Mouse (Mus musculus): ENCODE measurements around the gene Krt15. TPM values are rescaled to one million over a fixed set of nuclear protein-coding genes. Genes with fewer than 3 reads are reported as not detected.

The Krt15 gene
- polyA plus RNA-seq (2015; fragmentation: Nextera tagmentation; extraction: Ambion mirVana): 0.16 and 0.84 TPM in 2 replicates

- no peak within 1 kb of the TSS for H3K27ac ChIP-seq (replicated peaks)
- no peaks in the 10 kb centered on the region for H3K27me3 ChIP-seq
- H3K4me3 ChIP-seq (replicated peaks): no peak within 1 kb of the TSS
- H3K9ac ChIP-seq: no peak within 1 kb of the TSS
- WGBS (ENCODE audit: insufficient replicate concordance): 53% methylated on average over 7 of the region's 7 CpGs
- H3K9me3 ChIP-seq (replicated peaks): no peaks in the 10 kb centered on the region
- no peak for ATAC-seq (ENCODE audit: insufficient read depth)
- no peak within 1 kb of the TSS for H3K4me2 ChIP-seq
- H3K36me3 ChIP-seq (replicated peaks): no peaks in the 10 kb centered on the region
- no peaks in the 10 kb centered on the region for H3K4me1 ChIP-seq (replicated peaks)
These were observed at the start of gene Krt15 for GRCm38 (mm10) chr11:100135731-100136130. Gene Krt15 (minus strand): TSS chr11:100135928.

- 27% methylated on average over 7 of the region's 7 CpGs for WGBS (ENCODE audit: insufficient replicate concordance)
- no peak overlapping the region for H3K27ac ChIP-seq (replicated peaks)
- H3K9ac ChIP-seq: no peak overlapping the region
- H3K4me2 ChIP-seq: no peak overlapping the region
- ATAC-seq (ENCODE audit: insufficient read depth): no peak
- H3K36me3 ChIP-seq (replicated peaks): no peaks in the 10 kb centered on the region
- H3K4me1 ChIP-seq (replicated peaks): no peaks in the 10 kb centered on the region
- no peaks in the 10 kb centered on the region for H3K9me3 ChIP-seq (replicated peaks)
- H3K27me3 ChIP-seq: no peaks in the 10 kb centered on the region
- no peak overlapping the region for H3K4me3 ChIP-seq (replicated peaks)
These were observed 46.0 kb upstream of the Krt15 start for GRCm38 (mm10) chr11:100181725-100182124.

- no peak overlapping the region for H3K27ac ChIP-seq (replicated peaks)
- no peaks in the 10 kb centered on the region for H3K27me3 ChIP-seq
- ATAC-seq (ENCODE audit: insufficient read depth): no peak
- no peak overlapping the region for H3K4me3 ChIP-seq (replicated peaks)
- H3K4me1 ChIP-seq (replicated peaks): no peaks in the 10 kb centered on the region
- H3K9ac ChIP-seq: no peak overlapping the region
- H3K36me3 ChIP-seq (replicated peaks): no peaks in the 10 kb centered on the region
- 69% methylated on average over 3 of the region's 3 CpGs for WGBS (ENCODE audit: insufficient replicate concordance)
- H3K9me3 ChIP-seq (replicated peaks): no peaks in the 10 kb centered on the region
- no peak overlapping the region for H3K4me2 ChIP-seq
These were observed 43.5 kb upstream of the Krt15 start for GRCm38 (mm10) chr11:100179260-100179659.

GRCm38 (mm10) chr11:100178307-100178706, 42.6 kb upstream of the Krt15 start:
- Histone ChIP-seq H3K4me1 (replicated peaks) (no peaks in the 10 kb centered on the region), H3K9ac (no peak overlapping the region), H3K27ac (replicated peaks) (no peak overlapping the region), H3K4me2 (no peak overlapping the region), H3K36me3 (replicated peaks) (no peaks in the 10 kb centered on the region), H3K27me3 (no peaks in the 10 kb centered on the region), H3K9me3 (replicated peaks) (no peaks in the 10 kb centered on the region), H3K4me3 (replicated peaks) (no peak overlapping the region)
- ATAC-seq (ENCODE audit: insufficient read depth): no peak
- 56% methylated on average over 5 of the region's 5 CpGs for WGBS (ENCODE audit: insufficient replicate concordance)

GRCm38 (mm10) chr11:100176791-100177190, 41.1 kb upstream of the Krt15 start:
- Histone ChIP-seq H3K4me1 (replicated peaks) (no peaks in the 10 kb centered on the region), H3K4me3 (replicated peaks) (no peak overlapping the region), H3K27ac (replicated peaks) (no peak overlapping the region), H3K9ac (no peak overlapping the region), H3K27me3 (no peaks in the 10 kb centered on the region), H3K9me3 (replicated peaks) (no peaks in the 10 kb centered on the region), H3K36me3 (replicated peaks) (no peaks in the 10 kb centered on the region), H3K4me2 (no peak overlapping the region)
- 53% methylated on average over 9 of the region's 9 CpGs for WGBS (ENCODE audit: insufficient replicate concordance)
- no peak for ATAC-seq (ENCODE audit: insufficient read depth)

- no peak for ATAC-seq (ENCODE audit: insufficient read depth)
- no peaks in the 10 kb centered on the region for H3K27me3 ChIP-seq
- no peak overlapping the region for H3K4me2 ChIP-seq
- no peaks in the 10 kb centered on the region for H3K9me3 ChIP-seq (replicated peaks)
- WGBS (ENCODE audit: insufficient replicate concordance): 25% methylated on average over 14 of the region's 14 CpGs
- no peak overlapping the region for H3K27ac ChIP-seq (replicated peaks)
- H3K4me3 ChIP-seq (replicated peaks): no peak overlapping the region
- H3K9ac ChIP-seq: no peak overlapping the region
- no peaks in the 10 kb centered on the region for H3K36me3 ChIP-seq (replicated peaks)
- H3K4me1 ChIP-seq (replicated peaks): no peaks in the 10 kb centered on the region
These were observed 33.3 kb upstream of the Krt15 start for GRCm38 (mm10) chr11:100168765-100169762.

GRCm38 (mm10) chr11:100168071-100168470, 32.3 kb upstream of the Krt15 start:
- 79% methylated on average over 8 of the region's 8 CpGs for WGBS (ENCODE audit: insufficient replicate concordance)
- Histone ChIP-seq H3K36me3 (replicated peaks) (no peaks in the 10 kb centered on the region), H3K9ac (no peak overlapping the region), H3K27ac (replicated peaks) (no peak overlapping the region), H3K4me3 (replicated peaks) (no peak overlapping the region), H3K4me1 (replicated peaks) (no peaks in the 10 kb centered on the region), H3K9me3 (replicated peaks) (no peaks in the 10 kb centered on the region), H3K27me3 (no peaks in the 10 kb centered on the region), H3K4me2 (no peak overlapping the region)
- no peak for ATAC-seq (ENCODE audit: insufficient read depth)

- H3K36me3 ChIP-seq (replicated peaks): no peaks in the 10 kb centered on the region
- no peak overlapping the region for H3K4me3 ChIP-seq (replicated peaks)
- H3K9me3 ChIP-seq (replicated peaks): no peaks in the 10 kb centered on the region
- H3K4me2 ChIP-seq: no peak overlapping the region
- no peak overlapping the region for H3K27ac ChIP-seq (replicated peaks)
- WGBS (ENCODE audit: insufficient replicate concordance): 38% methylated on average over 7 of the region's 7 CpGs
- H3K27me3 ChIP-seq: no peaks in the 10 kb centered on the region
- H3K9ac ChIP-seq: no peak overlapping the region
- H3K4me1 ChIP-seq (replicated peaks): no peaks in the 10 kb centered on the region
- no peak for ATAC-seq (ENCODE audit: insufficient read depth)
These were observed 28.7 kb upstream of the Krt15 start for GRCm38 (mm10) chr11:100164392-100164791.

GRCm38 (mm10) chr11:100157908-100158477, 22.3 kb upstream of the Krt15 start:
- H3K27me3 ChIP-seq: no peaks in the 10 kb centered on the region
- no peak overlapping the region for H3K4me3 ChIP-seq (replicated peaks)
- no peaks in the 10 kb centered on the region for H3K4me1 ChIP-seq (replicated peaks)
- 48% methylated on average over 6 of the region's 6 CpGs for WGBS (ENCODE audit: insufficient replicate concordance)
- no peak overlapping the region for H3K9ac ChIP-seq
- H3K27ac ChIP-seq (replicated peaks): no peak overlapping the region
- H3K4me2 ChIP-seq: no peak overlapping the region
- no peaks in the 10 kb centered on the region for H3K9me3 ChIP-seq (replicated peaks)
- no peaks in the 10 kb centered on the region for H3K36me3 ChIP-seq (replicated peaks)
- ATAC-seq (ENCODE audit: insufficient read depth): no peak

GRCm38 (mm10) chr11:100157331-100157730, 21.6 kb upstream of the Krt15 start:
- Histone ChIP-seq H3K9me3 (replicated peaks) (no peaks in the 10 kb centered on the region), H3K4me2 (no peak overlapping the region), H3K4me1 (replicated peaks) (no peaks in the 10 kb centered on the region), H3K36me3 (replicated peaks) (no peaks in the 10 kb centered on the region), H3K27me3 (no peaks in the 10 kb centered on the region), H3K4me3 (replicated peaks) (no peak overlapping the region), H3K27ac (replicated peaks) (no peak overlapping the region), H3K9ac (no peak overlapping the region)
- WGBS (ENCODE audit: insufficient replicate concordance): 58% methylated on average over 3 of the region's 3 CpGs
- ATAC-seq (ENCODE audit: insufficient read depth): no peak

- Histone ChIP-seq H3K4me3 (replicated peaks) (no peak overlapping the region), H3K9ac (no peak overlapping the region), H3K27me3 (no peaks in the 10 kb centered on the region), H3K4me2 (no peak overlapping the region), H3K27ac (replicated peaks) (no peak overlapping the region), H3K4me1 (replicated peaks) (no peaks in the 10 kb centered on the region), H3K36me3 (replicated peaks) (no peaks in the 10 kb centered on the region), H3K9me3 (replicated peaks) (no peaks in the 10 kb centered on the region)
- WGBS (ENCODE audit: insufficient replicate concordance): 45% methylated on average over 8 of the region's 8 CpGs
- ATAC-seq (ENCODE audit: insufficient read depth): no peak
These were observed 19.9 kb upstream of the Krt15 start for GRCm38 (mm10) chr11:100155497-100156255.
